Mouse (Mus musculus) limb, embryonic 15.5 days (tissue): ENCODE results near the gene Pbx1. TPM values are rescaled to one million over a fixed set of nuclear protein-coding genes. Genes with fewer than 3 reads are reported as not detected.

Source experiments
- ATAC-seq: fragments of 200-750 bp; cut with Nextera tagmentation; 2 replicates; pipeline ENCODE4 v1.8.0; 2017; ENCODE audit warnings: low read depth, moderate TSS enrichment; ENCODE audit not compliant: insufficient number of reproducible peaks, low FRiP score, low TSS enrichment
- H3K27ac ChIP-seq: fragments of 300-500 bp; sonication (generic); 2 replicates; pipeline ENCODE4 v1.5.1; 2015; ENCODE audit warnings: moderate library complexity, mild to moderate bottlenecking, inconsistent platforms
- H3K27me3 ChIP-seq: fragments of 300-500 bp; sonication (generic); 2 replicates; pipeline ENCODE4 v1.6.1; 2015; ENCODE audit warnings: inconsistent platforms
- H3K36me3 ChIP-seq: fragments of 300-500 bp; sonication (generic); 2 replicates; pipeline ENCODE4 v1.6.1; 2015; ENCODE audit warnings: inconsistent platforms
- H3K4me1 ChIP-seq: fragments of 300-500 bp; sonication (generic); 2 replicates; pipeline ENCODE4 v1.6.1; 2015; ENCODE audit warnings: inconsistent platforms
- H3K4me2 ChIP-seq: fragments of 300-500 bp; sonication (generic); 2 replicates; pipeline ENCODE4 v1.6.1; 2015; ENCODE audit warnings: mild to moderate bottlenecking, inconsistent platforms
- H3K4me3 ChIP-seq: fragments of 300-500 bp; sonication (generic); 2 replicates; pipeline ENCODE4 v1.5.1; 2015; ENCODE audit warnings: mild to moderate bottlenecking, inconsistent platforms
- H3K9ac ChIP-seq: fragments of 300-500 bp; sonication (generic); 2 replicates; pipeline ENCODE4 v1.6.1; 2015; ENCODE audit warnings: inconsistent platforms
- H3K9me3 ChIP-seq: fragments of 300-500 bp; sonication (generic); 2 replicates; pipeline ENCODE4 v1.6.1; 2016; ENCODE audit warnings: inconsistent platforms
- WGBS: fragments of 180-500 bp; shearing (Covaris S2); methylation state at CpG from one replicate; pipeline ENCODE4 v1.1.7; 2015; 5-methylcytosine and 5-hydroxymethylcytosine counted together
- polyA plus RNA-seq: library from polyadenylated mRNA; unstranded; fragments of >200 nt; fragmentation: Nextera tagmentation; extraction: Ambion mirVana; gene quantifications from 2 replicates; pipeline ENCODE4 v1.2.1, GENCODE M21; 2015

Pbx1 gene
- polyA plus RNA-seq, 1 experiment from 2014 or later = 25.5 TPM

- no peak overlapping the region for H3K27ac ChIP-seq
- no peaks in the 10 kb centered on the region for H3K27me3 ChIP-seq
- H3K4me1 ChIP-seq = no peaks in the 10 kb centered on the region
- no peaks in the 10 kb centered on the region for H3K36me3 ChIP-seq
- H3K4me2 ChIP-seq = no peak overlapping the region
- H3K4me3 ChIP-seq = no peak overlapping the region
- H3K9me3 ChIP-seq = no peaks in the 10 kb centered on the region
- H3K9ac ChIP-seq = no peak overlapping the region
- no peak for ATAC-seq
- 70% methylated on average over 3 of the region's 3 CpGs for WGBS
Measured at GRCm38 (mm10) chr1:168101514-168101913, 330.6 kb downstream of the Pbx1 start.

- H3K4me2 ChIP-seq = no peak overlapping the region
- no peaks in the 10 kb centered on the region for H3K4me1 ChIP-seq
- H3K9me3 ChIP-seq = no peaks in the 10 kb centered on the region
- H3K27me3 ChIP-seq = no peaks in the 10 kb centered on the region
- H3K36me3 ChIP-seq = no peaks in the 10 kb centered on the region
- H3K9ac ChIP-seq = no peak overlapping the region
- no peak overlapping the region for H3K27ac ChIP-seq
- H3K4me3 ChIP-seq = no peak overlapping the region
- WGBS = 88% methylated on average over 2 of the region's 2 CpGs
- no peak for ATAC-seq
Measured at GRCm38 (mm10) chr1:168098806-168099205, 333.3 kb downstream of the Pbx1 start.

DNA sequence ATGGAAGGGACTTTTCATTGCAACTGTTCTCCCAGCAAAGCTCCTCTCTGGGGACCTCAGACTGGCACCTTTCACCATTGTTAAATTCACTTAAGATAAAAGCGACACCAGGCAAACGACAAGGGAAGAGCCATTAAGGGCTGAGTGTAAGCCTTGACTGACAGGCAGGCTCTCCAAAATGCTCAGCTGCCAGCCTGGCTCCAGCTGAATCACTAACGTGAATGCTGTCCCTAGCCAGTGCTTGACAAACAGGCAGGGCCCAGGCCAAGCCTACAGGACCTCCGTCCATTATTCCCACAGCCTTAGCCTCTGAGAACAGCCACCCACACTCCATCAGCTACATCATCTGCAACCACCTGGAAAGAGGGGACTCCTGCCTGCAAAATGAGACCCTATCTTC is 337.4 kb downstream of the Pbx1 start:
- H3K27ac ChIP-seq = no peak overlapping the region
- H3K4me1 ChIP-seq = no peaks in the 10 kb centered on the region
- no peak overlapping the region for H3K4me3 ChIP-seq
- H3K9me3 ChIP-seq = no peaks in the 10 kb centered on the region
- ATAC-seq = no peak
- H3K27me3 ChIP-seq = no peaks in the 10 kb centered on the region
- H3K9ac ChIP-seq = no peak overlapping the region
- WGBS = 44% methylated on average over 4 of the region's 4 CpGs
- no peak overlapping the region for H3K4me2 ChIP-seq
- H3K36me3 ChIP-seq = no peaks in the 10 kb centered on the region

DNA sequence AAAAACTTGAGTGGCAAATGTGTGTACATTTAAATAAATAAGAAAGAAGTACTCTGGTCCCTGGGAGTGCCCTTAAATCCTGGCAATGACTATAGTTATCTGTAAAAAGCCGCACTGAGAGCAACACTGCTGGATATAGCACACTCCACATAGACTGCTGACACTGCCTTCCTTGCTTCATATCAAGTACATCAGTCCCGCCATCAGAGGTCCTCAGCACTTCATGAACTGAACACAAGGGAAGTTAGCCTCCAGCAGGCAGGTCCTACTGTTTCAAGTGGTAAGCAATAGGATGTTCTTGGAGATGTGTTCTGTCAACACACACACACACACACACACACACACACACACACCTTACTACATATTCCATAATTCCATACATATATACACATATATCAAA is 339.0 kb downstream of the Pbx1 start:
- Histone ChIP-seq H3K4me1 (no peaks in the 10 kb centered on the region), H3K9me3 (no peaks in the 10 kb centered on the region), H3K4me3 (no peak overlapping the region), H3K27ac (no peak overlapping the region), H3K27me3 (no peaks in the 10 kb centered on the region), H3K9ac (no peak overlapping the region), H3K4me2 (no peak overlapping the region), H3K36me3 (no peaks in the 10 kb centered on the region)
- ATAC-seq = no peak
- 82% methylated on average over 2 of the region's 2 CpGs for WGBS

- Histone ChIP-seq H3K9me3 (no peaks in the 10 kb centered on the region), H3K36me3 (no peaks in the 10 kb centered on the region), H3K4me1 (no peaks in the 10 kb centered on the region), H3K27ac (no peak overlapping the region), H3K9ac (no peak overlapping the region), H3K4me2 (no peak overlapping the region), H3K4me3 (no peak overlapping the region), H3K27me3 (no peaks in the 10 kb centered on the region)
- WGBS = 60% methylated on average over 4 of the region's 4 CpGs
- ATAC-seq = no peak
Measured at GRCm38 (mm10) chr1:168091627-168092026, 340.4 kb downstream of the Pbx1 start.

- 84% methylated on average over 7 of the region's 7 CpGs for WGBS
- Histone ChIP-seq H3K9ac (no peak overlapping the region), H3K36me3 (no peaks in the 10 kb centered on the region), H3K9me3 (no peaks in the 10 kb centered on the region), H3K27ac (no peak overlapping the region), H3K4me3 (no peak overlapping the region), H3K4me1 (no peaks in the 10 kb centered on the region), H3K4me2 (no peak overlapping the region), H3K27me3 (no peaks in the 10 kb centered on the region)
- no peak for ATAC-seq
Measured at GRCm38 (mm10) chr1:168088680-168089079, 343.4 kb downstream of the Pbx1 start.

GRCm38 (mm10) chr1:168079394-168079767 is 352.7 kb downstream of the Pbx1 start:
- no peaks in the 10 kb centered on the region for H3K27me3 ChIP-seq
- 87% methylated on average over 6 of the region's 6 CpGs for WGBS
- no peaks in the 10 kb centered on the region for H3K36me3 ChIP-seq
- H3K4me3 ChIP-seq = no peak overlapping the region
- no peaks in the 10 kb centered on the region for H3K4me1 ChIP-seq
- no peak overlapping the region for H3K4me2 ChIP-seq
- no peak overlapping the region for H3K27ac ChIP-seq
- no peak overlapping the region for H3K9ac ChIP-seq
- no peak for ATAC-seq
- H3K9me3 ChIP-seq = no peaks in the 10 kb centered on the region

- Histone ChIP-seq H3K9ac (no peak overlapping the region), H3K9me3 (no peaks in the 10 kb centered on the region), H3K27me3 (no peaks in the 10 kb centered on the region), H3K4me1 (no peaks in the 10 kb centered on the region), H3K4me3 (no peak overlapping the region), H3K4me2 (no peak overlapping the region), H3K27ac (no peak overlapping the region), H3K36me3 (no peaks in the 10 kb centered on the region)
- ATAC-seq = no peak
- WGBS = 80% methylated on average over 10 of the region's 10 CpGs
Measured at GRCm38 (mm10) chr1:168078746-168079393, 353.2 kb downstream of the Pbx1 start.

GRCm38 (mm10) chr1:168071974-168072373 is 360.1 kb downstream of the Pbx1 start:
- H3K4me1 ChIP-seq = no peaks in the 10 kb centered on the region
- H3K27me3 ChIP-seq = no peaks in the 10 kb centered on the region
- H3K9ac ChIP-seq = no peak overlapping the region
- no peak for ATAC-seq
- H3K36me3 ChIP-seq = no peaks in the 10 kb centered on the region
- no peak overlapping the region for H3K27ac ChIP-seq
- H3K4me3 ChIP-seq = no peak overlapping the region
- WGBS = 43% methylated on average over 5 of the region's 5 CpGs
- H3K9me3 ChIP-seq = no peaks in the 10 kb centered on the region
- no peak overlapping the region for H3K4me2 ChIP-seq

- 86% methylated on average over 6 of the region's 6 CpGs for WGBS
Measured at GRCm38 (mm10) chr1:168070273-168070910, 361.7 kb downstream of the Pbx1 start.

GRCm38 (mm10) chr1:168069740-168070139 is 362.3 kb downstream of the Pbx1 start:
- H3K4me3 ChIP-seq = no peak overlapping the region
- no peak overlapping the region for H3K4me2 ChIP-seq
- no peak overlapping the region for H3K27ac ChIP-seq
- H3K9me3 ChIP-seq = no peaks in the 10 kb centered on the region
- 80% methylated on average over 5 of the region's 5 CpGs for WGBS
- no peak for ATAC-seq
- H3K36me3 ChIP-seq = no peaks in the 10 kb centered on the region
- H3K4me1 ChIP-seq = no peaks in the 10 kb centered on the region
- no peak overlapping the region for H3K9ac ChIP-seq
- no peaks in the 10 kb centered on the region for H3K27me3 ChIP-seq

More at GRCm38 (mm10) chr1:168070273-168070910, 361.7 kb downstream of the Pbx1 start:
- ATAC-seq = no peak
- Histone ChIP-seq H3K4me1 (no peaks in the 10 kb centered on the region), H3K36me3 (no peaks in the 10 kb centered on the region), H3K27ac (no peak overlapping the region), H3K9me3 (no peaks in the 10 kb centered on the region), H3K4me2 (no peak overlapping the region), H3K9ac (no peak overlapping the region), H3K4me3 (no peak overlapping the region), H3K27me3 (no peaks in the 10 kb centered on the region)
